Mouse (Mus musculus) kidney, postnatal 36 days (tissue): ENCODE data around the gene Ckm.

ENCODE experiments used
- DNase-seq, 2 experiments: peaks; one replicate each; pipeline ENCODE4 v3.0.0; 2021 to 2022; ENCODE audit warnings: mixed read lengths in 2 of 2

Gene Ckm

DNA sequence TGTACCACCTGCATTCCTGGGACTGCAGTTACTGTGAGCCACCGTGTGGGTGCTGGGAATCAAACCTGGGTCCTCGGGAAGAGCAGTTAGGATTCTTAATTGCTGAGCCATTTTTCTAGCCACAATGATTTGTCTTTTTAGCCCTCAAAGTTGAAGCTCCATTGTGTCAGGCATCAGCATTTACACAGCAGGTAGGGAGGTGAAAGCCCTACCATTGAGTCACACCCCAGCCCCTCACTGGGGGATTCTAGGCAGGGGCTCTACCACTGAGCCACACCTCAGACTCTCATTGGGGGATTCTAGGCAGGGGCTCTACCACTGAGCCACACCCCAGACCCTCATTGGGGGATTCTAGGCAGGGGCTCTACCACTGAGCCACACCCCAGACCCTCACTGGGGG lies 31.7 kb downstream of the Ckm start:
- no peak for DNase-seq

DNA sequence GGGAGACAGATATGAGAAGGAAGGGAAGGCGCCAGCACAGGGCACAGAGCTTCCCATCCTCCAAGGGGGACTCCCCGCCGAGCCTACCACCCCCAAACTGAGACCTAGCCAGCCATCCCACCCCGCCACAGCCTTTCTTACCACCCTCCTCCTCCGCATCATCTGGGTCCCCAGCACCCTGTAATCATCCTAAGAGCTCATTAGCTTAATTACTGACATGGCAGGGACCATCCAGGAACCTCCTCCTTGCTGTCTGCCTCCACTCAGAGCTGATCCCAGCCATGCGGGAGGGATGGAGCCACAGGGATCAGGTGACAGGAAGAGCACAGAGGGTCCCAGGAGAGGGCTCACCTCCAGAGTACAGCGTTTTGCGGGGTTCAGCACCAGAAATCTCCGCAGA lies 32.5 kb downstream of the Ckm start:
- no peak for DNase-seq

DNA sequence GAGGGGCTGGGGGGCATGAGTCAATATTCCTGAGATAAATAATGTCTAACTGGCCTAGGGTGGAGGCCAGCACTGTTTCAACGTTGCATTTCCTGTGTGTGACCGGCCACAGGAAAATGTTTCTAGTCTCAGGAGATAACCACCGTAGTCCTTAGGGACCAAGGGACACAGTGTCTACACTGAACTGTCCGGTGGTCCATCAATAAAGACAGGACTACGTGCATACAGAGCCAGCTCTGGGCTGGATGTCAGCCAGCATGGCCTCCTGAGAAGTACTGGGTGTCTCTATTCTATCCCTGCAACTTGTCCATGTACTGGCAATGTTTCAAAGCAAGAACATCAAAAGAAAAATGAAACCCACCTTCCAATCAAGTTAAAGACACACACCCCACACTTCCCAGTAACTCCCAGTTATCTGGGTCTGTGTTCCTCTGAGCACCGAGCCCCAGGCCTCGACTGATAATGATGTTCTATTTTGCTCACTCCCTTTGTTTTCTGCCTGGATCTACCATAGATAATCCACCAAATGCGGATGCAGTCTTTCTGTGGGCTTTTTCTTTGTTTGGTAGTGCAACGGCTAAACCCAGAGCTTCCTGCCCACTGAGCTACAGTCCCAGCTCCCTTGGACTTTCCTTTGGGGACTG lies 37.0 kb downstream of the Ckm start:
- DNase-seq, result peak; percentile 60 to 65

GRCm38 (mm10) chr7:19443344-19443743 lies 38.8 kb downstream of the Ckm start:
- DNase-seq, result peak; percentile 76 to 93

DNA sequence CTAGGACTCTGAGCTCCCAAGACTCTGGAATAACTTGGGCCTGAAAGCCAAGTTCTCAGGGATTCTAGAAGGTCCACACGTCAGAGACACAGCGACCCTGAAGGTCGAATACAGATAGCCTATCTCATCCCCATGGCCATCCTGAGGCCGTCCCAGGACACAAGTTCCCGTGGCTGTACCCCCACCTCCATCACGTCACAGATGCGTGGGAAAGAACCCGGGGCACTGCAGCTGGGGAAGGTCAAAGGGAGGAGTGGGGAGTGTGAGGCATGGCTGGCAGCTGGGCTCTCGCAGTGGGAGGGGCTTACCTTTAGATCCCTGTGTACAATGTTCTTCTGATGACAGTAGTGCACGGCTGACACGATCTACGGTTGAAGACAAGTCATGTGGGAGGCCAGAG lies 40.2 kb downstream of the Ckm start:
- no peak for DNase-seq

- DNase-seq, result no peak
These were observed 43.1 kb downstream of the Ckm start for GRCm38 (mm10) chr7:19447689-19448088.

DNA sequence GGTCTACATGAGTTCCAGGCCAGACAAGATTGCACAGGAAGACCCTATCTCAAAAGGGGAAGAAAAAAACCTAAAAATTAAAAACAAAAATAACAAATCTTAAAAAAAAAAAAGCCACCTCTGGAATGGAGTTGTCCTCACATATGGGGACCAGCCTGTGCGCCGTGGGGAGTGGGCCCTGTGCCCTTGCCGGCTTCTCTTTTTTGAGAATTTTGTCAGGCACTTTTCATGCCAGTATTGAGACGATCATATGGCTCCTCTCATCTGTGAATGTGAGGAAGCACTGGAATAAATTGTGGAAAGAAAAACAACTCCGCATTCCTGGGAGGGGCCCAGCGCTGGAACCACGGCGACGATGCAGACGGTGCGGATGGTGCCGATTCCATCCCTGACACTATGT lies 44.6 kb downstream of the Ckm start:
- DNase-seq, result no peak

DNA sequence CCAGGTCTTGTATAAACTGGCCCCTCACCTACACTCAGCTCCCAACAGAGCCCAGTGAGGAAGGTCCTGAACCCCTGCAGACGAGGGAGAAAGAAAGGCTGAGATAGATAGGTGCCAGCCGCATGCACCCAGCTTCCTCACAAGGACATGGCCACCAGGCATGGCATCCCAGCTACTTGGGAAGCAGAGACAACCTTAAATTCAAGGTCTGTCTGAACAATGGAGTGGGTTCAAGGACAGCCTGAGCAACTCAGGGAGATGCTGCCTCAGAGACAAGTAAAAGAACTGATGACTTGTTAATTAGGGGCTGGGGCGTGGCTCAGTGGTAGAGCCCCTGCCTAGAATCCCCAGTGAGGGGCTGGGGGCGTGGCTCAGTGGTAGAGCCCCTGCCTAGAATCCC lies 50.6 kb downstream of the Ckm start:
- DNase-seq, result no peak

- DNase-seq, result no peak
These were observed 51.4 kb downstream of the Ckm start for GRCm38 (mm10) chr7:19455819-19456495.

GRCm38 (mm10) chr7:19456628-19457027 lies 52.1 kb downstream of the Ckm start:
- no peak for DNase-seq

DNA sequence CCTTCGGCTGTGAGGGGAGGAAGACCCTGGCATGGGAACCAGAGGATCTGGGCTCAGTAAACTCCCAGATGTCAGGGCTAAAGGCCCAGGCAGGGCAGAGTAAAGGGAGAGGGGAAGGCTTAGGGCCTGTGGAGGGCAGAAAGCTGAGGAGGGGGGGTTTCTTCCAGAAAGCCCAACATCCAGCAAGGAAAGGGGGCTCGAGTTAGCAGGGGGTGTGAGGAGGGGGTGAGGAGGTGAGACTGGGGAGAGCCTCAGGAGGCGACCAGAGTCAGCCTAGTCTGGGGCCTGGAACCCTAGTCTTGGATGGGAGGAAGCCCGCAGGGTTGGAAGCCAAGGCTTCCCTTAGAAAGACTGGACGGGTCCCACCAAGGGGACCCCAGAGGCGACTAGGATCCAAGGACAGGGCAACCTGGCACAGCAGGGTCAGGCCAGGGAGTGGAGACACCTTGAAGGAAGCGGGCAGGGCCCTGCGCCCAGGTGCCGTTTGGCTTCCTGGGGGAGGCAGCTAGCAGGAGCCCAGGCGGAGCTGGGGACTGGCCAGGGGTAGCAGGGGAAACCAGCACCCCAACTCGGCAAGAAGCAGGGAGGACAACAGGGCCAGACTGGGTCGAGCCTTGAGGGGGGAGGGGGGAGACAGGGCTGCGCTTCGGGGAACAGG lies 53.0 kb downstream of the Ckm start:
- no peak for DNase-seq

GRCm38 (mm10) chr7:19458072-19458486 lies 53.5 kb downstream of the Ckm start:
- DNase-seq, result peak; percentile 54 to 79

DNA sequence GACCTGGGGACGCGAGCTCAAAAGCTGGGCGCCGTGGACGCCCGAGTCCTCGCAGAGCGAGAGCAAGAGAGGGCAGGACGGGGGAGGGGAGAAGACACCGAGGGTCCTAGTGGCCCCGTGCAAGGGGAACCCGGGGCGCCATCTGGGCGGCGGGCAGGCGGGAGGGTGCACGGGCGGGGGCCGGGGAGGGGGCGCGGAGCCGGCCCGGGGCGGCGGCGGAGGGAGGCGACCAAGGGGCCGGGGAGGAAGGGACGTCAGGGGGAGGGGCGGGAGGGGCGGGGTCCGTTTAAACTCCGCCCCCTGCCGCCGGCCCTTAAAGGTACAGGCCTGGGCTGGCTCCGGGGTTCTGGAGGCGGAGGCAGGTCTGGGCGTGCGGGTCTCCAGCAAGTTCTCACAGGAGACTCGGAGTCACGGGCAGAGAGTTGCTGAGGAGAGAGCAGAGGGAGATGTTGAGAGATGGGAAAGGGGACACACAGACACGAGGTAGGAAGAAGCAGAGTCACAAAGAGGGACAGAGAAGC lies 54.1 kb downstream of the Ckm start, which contains the start of gene Mark4:
TSS of gene Mark4 (minus strand) at position 231 of the 521 bp plus-strand sequence.
- peak; percentile 81 to 88 for DNase-seq

GRCm38 (mm10) chr7:19459144-19459870 lies 54.7 kb downstream of the Ckm start:
- DNase-seq, result no peak

DNA sequence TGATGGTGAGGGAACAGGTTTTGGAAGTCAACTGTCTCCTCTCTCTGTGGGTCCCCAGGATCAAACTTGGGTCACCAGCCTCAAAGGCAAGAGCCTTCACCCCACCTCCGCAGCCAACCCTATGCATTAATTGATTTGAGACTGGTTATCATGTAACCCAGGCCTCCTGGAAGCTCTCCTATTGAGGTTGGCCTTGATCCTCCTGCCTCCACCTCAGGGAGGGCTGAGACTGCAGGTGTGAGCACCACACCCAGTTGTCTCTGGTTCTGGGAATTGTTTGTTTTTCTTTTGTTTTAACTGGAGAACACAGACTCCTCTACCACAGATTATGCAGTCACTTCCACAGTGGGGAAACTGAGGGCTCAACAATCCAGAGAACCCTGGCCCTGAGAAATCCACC lies 55.9 kb downstream of the Ckm start:
- no peak for DNase-seq

GRCm38 (mm10) chr7:19461488-19461887 lies 56.9 kb downstream of the Ckm start:
- DNase-seq, result peak; percentile 81 to 90

DNA sequence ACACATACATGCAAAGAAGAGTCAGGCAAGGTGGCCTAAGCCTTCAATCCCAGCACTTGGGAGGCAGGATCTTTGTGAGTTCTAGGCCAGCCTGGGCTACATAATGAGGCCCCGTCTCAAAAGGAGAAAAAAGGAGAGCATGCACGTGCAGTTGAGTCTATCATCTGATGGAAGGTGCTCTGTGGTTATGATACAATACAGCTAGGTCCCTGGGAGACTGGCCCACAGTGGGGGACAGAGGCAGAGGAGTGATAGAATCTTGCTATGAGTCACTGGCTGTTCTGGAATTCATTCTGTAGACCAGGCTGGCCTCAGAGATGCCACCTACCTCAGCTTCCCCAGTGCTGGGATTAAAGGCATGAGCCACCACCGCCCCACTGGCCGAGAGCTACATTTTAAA lies 57.9 kb downstream of the Ckm start:
- no peak for DNase-seq

- DNase-seq, result peak; percentile 58 to 64
These were observed 58.4 kb downstream of the Ckm start, which contains the start of gene Exoc3l2 for GRCm38 (mm10) chr7:19462884-19463381. Gene Exoc3l2, plus strand, starts transcription at chr7:19463331.

GRCm38 (mm10) chr7:19464367-19465307 lies 60.1 kb downstream of the Ckm start:
- DNase-seq, result peak; percentile 42 to 47

DNA sequence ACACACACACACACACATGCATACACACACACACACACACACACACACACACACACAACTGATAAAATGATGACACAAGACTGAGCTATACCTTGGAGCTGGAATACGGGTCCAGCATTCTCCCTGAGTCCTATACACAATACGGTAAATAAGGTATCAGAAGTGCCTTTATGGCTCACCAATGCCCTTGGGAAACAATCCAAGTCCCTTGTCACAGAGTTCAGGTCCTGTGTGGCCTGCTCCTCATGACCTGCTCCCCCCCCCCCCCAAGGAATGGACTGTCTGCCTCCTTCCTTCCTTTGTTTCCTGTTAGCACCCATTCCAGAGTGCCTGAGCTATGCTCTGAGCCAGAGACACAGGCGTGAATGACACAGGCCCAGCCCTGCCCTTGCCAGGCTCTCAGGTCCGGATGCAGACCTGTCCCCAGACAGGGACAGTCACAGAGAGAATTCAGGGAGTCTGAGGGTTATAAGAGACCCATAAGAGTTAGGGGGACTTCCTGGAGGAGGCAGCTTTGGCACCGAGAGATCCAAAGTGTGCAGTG lies 62.1 kb downstream of the Ckm start:
- peak; percentile 58 to 75 for DNase-seq

- peak; percentile 57 to 77 for DNase-seq
These were observed 63.1 kb downstream of the Ckm start for GRCm38 (mm10) chr7:19467638-19468037.
